In genomic region chr9:74160361-74160933, GRCm38 (mm10) we compare ENCODE assay signal across 16 mouse cellular contexts. TPM values are rescaled to one million over a fixed set of nuclear protein-coding genes. Genes with fewer than 3 reads are reported as not detected.
"Had no signal": no experiment of that assay in that cellular context is flagged by ENCODE, and none has a peak within 500 bp of the region (broad histone marks: within the 10 kb centered on the region; RNA-seq: fewer than 3 reads in every experiment).

No protein-coding gene starts in this region.

- H3K27me3 ChIP-seq: limb, embryonic 13.5 days had no signal

- H3K9me3 ChIP-seq: limb, embryonic 13.5 days; neural tube, embryonic 15.5 days had no signal

- H3K4me1 ChIP-seq: limb, embryonic 13.5 days; neural tube, embryonic 15.5 days had no signal

- H3K4me3 ChIP-seq: layer of hippocampus, adult 2 months; limb, embryonic 13.5 days; myocyte; neural tube, embryonic 15.5 days had no signal

- H3K36me3 ChIP-seq: limb, embryonic 13.5 days; neural tube, embryonic 15.5 days had no signal

- H3K27ac ChIP-seq: layer of hippocampus, adult 2 months; limb, embryonic 13.5 days; liver, embryonic 14.5 days; neural tube, embryonic 15.5 days had no signal

- DNase-seq: kidney, postnatal 10 days; kidney, postnatal 4 days; left cerebral cortex, postnatal 4 days; lung, adult 18-20 months; right cerebral cortex, adult 18-20 months; right cerebral cortex, postnatal 25 days; thymus, postnatal 4 days had no signal

- H3K9ac ChIP-seq: limb, embryonic 13.5 days; liver, embryonic 14.5 days; neural tube, embryonic 15.5 days had no signal

- H3K4me2 ChIP-seq: limb, embryonic 13.5 days; neural tube, embryonic 15.5 days had no signal

RNA-seq across cellular contexts. Expression of gene Wdr72, which starts 50.3 kb away (rescaled TPM):
- total RNA-seq: layer of hippocampus, adult 2 months; left cerebral cortex, adult 18-20 months; left cerebral cortex, postnatal 10 days; megakaryocyte-erythroid progenitor cell, adult 5-6 weeks had no signal
- polyA plus RNA-seq: myocyte; small intestine, adult 2 months had no signal
